Mouse (Mus musculus) kidney, embryonic 14.5 days (tissue): Measurements from ENCODE around the gene Timm44. TPM values are rescaled to one million over a fixed set of nuclear protein-coding genes. Genes with fewer than 3 reads are reported as not detected.

ENCODE experiments used
- ATAC-seq: fragments of 200-750 bp; cut with Nextera tagmentation; 2 replicates; pipeline ENCODE4 v1.8.0; 2017; ENCODE audit warnings: moderate number of reproducible peaks, mild to moderate bottlenecking, moderate TSS enrichment, moderate library complexity; ENCODE audit not compliant: low FRiP score, low TSS enrichment
- H3K27ac ChIP-seq: fragments of 300-500 bp; sonication (generic); 2 replicates; pipeline ENCODE4 v1.5.1; 2014; ENCODE audit warnings: low read depth, mild to moderate bottlenecking, low read length, moderate library complexity, mixed read lengths
- H3K27me3 ChIP-seq: fragments of 300-500 bp; sonication (generic); 2 replicates; pipeline ENCODE4 v1.6.1; 2014; ENCODE audit warnings: mild to moderate bottlenecking, low read length; ENCODE audit not compliant: control insufficient read depth, insufficient read depth
- H3K36me3 ChIP-seq: fragments of 300-500 bp; sonication (generic); 2 replicates; pipeline ENCODE4 v1.6.1; 2014; ENCODE audit warnings: low read length, mixed read lengths; ENCODE audit not compliant: control insufficient read depth, insufficient read depth
- H3K4me1 ChIP-seq: fragments of 300-500 bp; sonication (generic); 2 replicates; pipeline ENCODE4 v1.6.1; 2014; ENCODE audit warnings: low read length, mixed read lengths; ENCODE audit not compliant: control insufficient read depth, insufficient read depth
- H3K4me2 ChIP-seq: fragments of 300-500 bp; sonication (generic); replicated peaks from 2 replicates; pipeline ENCODE4 v1.6.1; 2014; ENCODE audit warnings: low read depth, mild to moderate bottlenecking, low read length
- H3K4me3 ChIP-seq: fragments of 300-500 bp; sonication (generic); 2 replicates; pipeline ENCODE4 v1.5.1; 2014; ENCODE audit warnings: mild to moderate bottlenecking, low read length
- H3K9ac ChIP-seq: fragments of 300-500 bp; sonication (generic); 2 replicates; pipeline ENCODE4 v1.6.1; 2014; ENCODE audit warnings: low read depth, mild to moderate bottlenecking, low read length, moderate library complexity
- H3K9me3 ChIP-seq: fragments of 300-500 bp; sonication (generic); 2 replicates; pipeline ENCODE4 v1.6.1; 2016; ENCODE audit warnings: low read length; ENCODE audit not compliant: control insufficient read depth
- WGBS: fragments of 180-500 bp; shearing (Covaris S2); extraction: QIAGEN DNeasy Blood & Tissue Kit; methylation state at CpG from one replicate; pipeline ENCODE4 v1.1.7; 2014; 5-methylcytosine and 5-hydroxymethylcytosine counted together
- polyA plus RNA-seq: library from polyadenylated mRNA; unstranded; fragments of >200 nt; fragmentation: Nextera tagmentation; extraction: Ambion mirVana; gene quantifications from 2 replicates; pipeline ENCODE4 v1.2.1, GENCODE M21; 2014

Gene Timm44
- polyA plus RNA-seq, 1 experiment from 2014 or later, result 81.2 TPM

- ATAC-seq, result no peak
- H3K27me3 ChIP-seq, result no peaks in the 10 kb centered on the region
Observed at GRCm38 (mm10) chr8:4318796-4319572, 43.3 kb upstream of the Timm44 start.

GRCm38 (mm10) chr8:4318124-4318523, 42.4 kb upstream of the Timm44 start:
- Histone ChIP-seq H3K27me3 (no peaks in the 10 kb centered on the region), H3K9ac (no peak overlapping the region), H3K4me3 (no peak overlapping the region), H3K36me3 (peaks cover 30% of the 10 kb centered on the region), H3K4me1 (peaks cover 2% of the 10 kb centered on the region), H3K4me2 (no peak overlapping the region), H3K27ac (no peak overlapping the region), H3K9me3 (no peaks in the 10 kb centered on the region)
- no peak for ATAC-seq
- WGBS, result 89% methylated on average over 5 of the region's 5 CpGs

More at GRCm38 (mm10) chr8:4318796-4319572, 43.3 kb upstream of the Timm44 start:
- peaks cover 30% of the 10 kb centered on the region for H3K36me3 ChIP-seq
- H3K4me1 ChIP-seq, result peaks cover 8% of the 10 kb centered on the region
- H3K27ac ChIP-seq, result no peak overlapping the region
- no peak overlapping the region for H3K9ac ChIP-seq
- no peak overlapping the region for H3K4me2 ChIP-seq
- no peaks in the 10 kb centered on the region for H3K9me3 ChIP-seq
- WGBS, result 74% methylated on average over 2 of the region's 2 CpGs
- H3K4me3 ChIP-seq, result no peak overlapping the region

- Histone ChIP-seq H3K9me3 (no peaks in the 10 kb centered on the region), H3K36me3 (peaks cover 22% of the 10 kb centered on the region), H3K4me2 (no peak overlapping the region), H3K4me1 (no peaks in the 10 kb centered on the region), H3K27me3 (no peaks in the 10 kb centered on the region), H3K9ac (no peak overlapping the region), H3K4me3 (no peak overlapping the region), H3K27ac (no peak overlapping the region)
- WGBS, result 90% methylated on average over 3 of the region's 3 CpGs
- no peak for ATAC-seq
Observed at GRCm38 (mm10) chr8:4314852-4315251, 39.1 kb upstream of the Timm44 start.

GRCm38 (mm10) chr8:4313254-4314124, 37.8 kb upstream of the Timm44 start:
- Histone ChIP-seq H3K4me3 (no peak overlapping the region), H3K4me2 (no peak overlapping the region), H3K36me3 (peaks cover 34% of the 10 kb centered on the region), H3K9me3 (no peaks in the 10 kb centered on the region), H3K9ac (no peak overlapping the region), H3K4me1 (no peaks in the 10 kb centered on the region), H3K27ac (no peak overlapping the region), H3K27me3 (no peaks in the 10 kb centered on the region)
- 81% methylated on average over 3 of the region's 3 CpGs for WGBS
- ATAC-seq, result no peak

- Histone ChIP-seq H3K36me3 (peaks cover 37% of the 10 kb centered on the region), H3K9ac (no peak overlapping the region), H3K4me1 (no peaks in the 10 kb centered on the region), H3K9me3 (no peaks in the 10 kb centered on the region), H3K4me2 (no peak overlapping the region), H3K4me3 (no peak overlapping the region), H3K27ac (no peak overlapping the region), H3K27me3 (no peaks in the 10 kb centered on the region)
- no peak for ATAC-seq
Observed at GRCm38 (mm10) chr8:4312104-4312503, 36.4 kb upstream of the Timm44 start.

GRCm38 (mm10) chr8:4305838-4306237, 30.1 kb upstream of the Timm44 start:
- H3K27me3 ChIP-seq, result no peaks in the 10 kb centered on the region
- no peak overlapping the region for H3K9ac ChIP-seq
- H3K4me3 ChIP-seq, result no peak overlapping the region
- ATAC-seq, result no peak
- H3K27ac ChIP-seq, result no peak overlapping the region
- H3K4me2 ChIP-seq, result no peak overlapping the region
- 86% methylated on average over 2 of the region's 2 CpGs for WGBS
- H3K9me3 ChIP-seq, result no peaks in the 10 kb centered on the region
- peaks cover 86% of the 10 kb centered on the region for H3K36me3 ChIP-seq
- no peaks in the 10 kb centered on the region for H3K4me1 ChIP-seq

GRCm38 (mm10) chr8:4304124-4304547, 28.4 kb upstream of the Timm44 start:
- no peaks in the 10 kb centered on the region for H3K4me1 ChIP-seq
- H3K27ac ChIP-seq, result no peak overlapping the region
- no peak overlapping the region for H3K4me2 ChIP-seq
- 88% methylated on average over 3 of the region's 3 CpGs for WGBS
- H3K36me3 ChIP-seq, result peaks cover 86% of the 10 kb centered on the region
- H3K27me3 ChIP-seq, result no peaks in the 10 kb centered on the region
- no peak overlapping the region for H3K4me3 ChIP-seq
- no peak for ATAC-seq
- H3K9me3 ChIP-seq, result no peaks in the 10 kb centered on the region
- no peak overlapping the region for H3K9ac ChIP-seq

- no peak for ATAC-seq
- 96% methylated on average over 4 of the region's 4 CpGs for WGBS
- Histone ChIP-seq H3K9ac (no peak overlapping the region), H3K4me2 (no peak overlapping the region), H3K27ac (no peak overlapping the region), H3K36me3 (peaks cover 95% of the 10 kb centered on the region), H3K4me3 (no peak overlapping the region), H3K9me3 (no peaks in the 10 kb centered on the region), H3K4me1 (no peaks in the 10 kb centered on the region), H3K27me3 (no peaks in the 10 kb centered on the region)
Observed at GRCm38 (mm10) chr8:4297822-4298221, 22.1 kb upstream of the Timm44 start.

- WGBS, result 91% methylated on average over 5 of the region's 5 CpGs
- Histone ChIP-seq H3K4me1 (no peaks in the 10 kb centered on the region), H3K9me3 (no peaks in the 10 kb centered on the region), H3K4me3 (no peak overlapping the region), H3K27ac (no peak overlapping the region), H3K36me3 (peaks cover 95% of the 10 kb centered on the region), H3K9ac (no peak overlapping the region), H3K27me3 (no peaks in the 10 kb centered on the region), H3K4me2 (no peak overlapping the region)
- no peak for ATAC-seq
Observed at GRCm38 (mm10) chr8:4292738-4293137, 17.0 kb upstream of the Timm44 start.
